Mouse (Mus musculus): ENCODE results near the gene Cdk14.
A peak's percentile ranks its signal among the peaks of the same experiment; 100 is the strongest.

Cdk14 gene

DNA sequence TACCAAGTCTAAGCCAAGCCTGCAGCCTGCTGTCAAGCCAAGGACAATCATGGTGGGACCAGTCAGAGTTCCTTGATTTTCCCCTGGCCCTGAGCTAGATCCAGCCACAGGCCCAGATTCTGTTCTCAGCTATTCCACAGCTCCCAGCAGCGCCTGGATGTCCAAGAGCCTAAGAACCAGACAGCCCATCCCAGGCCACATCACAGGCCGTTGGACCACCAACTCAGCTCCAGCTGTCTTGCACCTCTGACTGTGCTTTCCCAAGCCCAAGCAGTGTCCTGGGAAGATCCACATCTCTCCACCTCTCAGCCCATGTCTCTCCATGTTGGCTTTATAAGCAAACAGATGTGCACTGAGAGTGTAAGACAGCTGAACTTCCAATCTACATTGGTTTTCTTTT lies 114.8 kb downstream of the Cdk14 start:
- no peak for DNase-seq

DNA sequence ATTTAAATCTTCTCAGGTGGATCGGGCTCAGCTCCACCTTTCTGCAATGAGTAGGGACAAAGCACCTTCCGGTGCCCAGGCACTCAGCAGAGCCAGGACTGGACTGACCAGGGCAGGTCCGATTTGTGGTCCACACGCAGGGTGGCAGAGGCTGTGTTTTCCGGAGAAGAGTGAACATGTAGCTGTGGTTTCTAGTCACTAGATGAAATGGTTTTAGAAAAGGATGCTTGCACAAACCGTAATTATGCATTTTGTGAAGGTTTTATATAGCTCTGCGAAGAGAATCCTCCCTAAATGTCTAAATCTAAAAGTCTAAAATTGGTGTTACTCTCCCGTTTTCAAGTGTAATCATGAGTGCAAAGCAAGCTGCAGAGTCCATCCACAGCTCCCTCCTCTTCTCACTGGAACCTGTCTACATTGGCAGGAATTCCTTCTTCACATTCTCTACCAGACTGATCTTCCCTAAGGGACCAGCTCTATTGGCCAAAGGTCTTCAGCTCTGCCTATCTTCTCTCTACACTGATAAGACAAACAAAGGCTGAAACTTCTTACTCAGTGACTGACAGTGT lies 116.9 kb downstream of the Cdk14 start:
- DNase-seq: no peak

DNA sequence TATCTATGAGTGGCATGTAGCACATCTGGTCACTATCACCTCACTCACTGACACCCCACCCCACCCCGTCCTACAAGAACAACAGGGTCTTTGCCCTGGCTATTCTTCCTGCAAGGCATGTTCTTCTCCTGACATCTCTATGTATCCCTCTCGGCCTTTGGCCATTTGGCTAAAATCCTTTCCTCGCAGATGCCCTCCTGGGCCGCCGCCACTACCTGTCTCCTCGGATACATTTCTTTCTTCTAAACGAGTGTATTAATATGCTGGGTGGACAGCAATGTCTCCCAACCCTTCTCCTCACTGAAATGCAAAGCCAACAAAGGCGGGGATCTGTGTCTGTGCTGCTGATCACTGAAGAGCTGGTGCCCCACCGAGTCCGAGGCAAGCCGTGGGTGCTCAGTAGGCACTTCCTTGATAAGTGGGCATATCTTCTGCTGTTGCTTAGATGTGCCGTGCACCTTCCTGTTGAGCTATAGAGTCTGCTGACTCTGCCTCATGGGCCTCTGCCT lies 118.5 kb downstream of the Cdk14 start:
- no peak for DNase-seq

DNA sequence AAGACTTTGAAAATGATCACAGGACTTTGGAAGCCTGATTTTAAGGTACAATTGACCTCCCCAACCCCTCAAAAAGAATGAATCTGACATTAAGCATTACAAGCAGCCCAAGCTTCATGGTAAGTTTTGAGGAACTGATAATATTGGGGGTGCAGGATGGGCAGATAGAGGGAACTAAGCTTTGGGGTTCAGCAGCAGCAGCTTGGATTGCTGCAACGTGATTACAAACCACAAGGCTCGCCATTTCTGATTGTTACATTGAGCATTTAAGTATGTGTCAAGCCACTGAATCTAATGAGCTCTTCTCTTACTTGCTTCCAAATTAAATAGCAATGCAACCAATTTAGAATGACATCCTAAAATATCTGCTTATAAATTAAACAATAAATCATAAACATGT lies 119.1 kb downstream of the Cdk14 start:
- DNase-seq: no peak

DNA sequence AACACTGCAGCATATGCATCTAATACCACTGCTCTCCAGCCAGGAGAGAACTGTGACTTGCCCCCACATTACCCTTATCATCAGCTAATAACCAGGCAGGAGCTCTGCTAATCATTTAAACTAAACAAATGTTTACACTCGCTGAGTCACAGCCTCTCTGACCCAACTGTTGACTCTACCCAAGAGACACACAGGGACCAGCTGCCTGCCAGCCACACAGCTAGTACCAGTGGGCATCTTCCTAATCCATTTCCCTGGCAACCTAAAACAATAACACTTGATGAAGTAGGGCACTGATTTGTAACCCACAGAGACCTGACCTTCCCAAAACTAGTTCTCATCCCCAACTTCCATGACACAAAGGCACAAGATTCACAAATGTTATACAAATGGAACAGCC lies 119.8 kb downstream of the Cdk14 start:
- no peak for DNase-seq

DNA sequence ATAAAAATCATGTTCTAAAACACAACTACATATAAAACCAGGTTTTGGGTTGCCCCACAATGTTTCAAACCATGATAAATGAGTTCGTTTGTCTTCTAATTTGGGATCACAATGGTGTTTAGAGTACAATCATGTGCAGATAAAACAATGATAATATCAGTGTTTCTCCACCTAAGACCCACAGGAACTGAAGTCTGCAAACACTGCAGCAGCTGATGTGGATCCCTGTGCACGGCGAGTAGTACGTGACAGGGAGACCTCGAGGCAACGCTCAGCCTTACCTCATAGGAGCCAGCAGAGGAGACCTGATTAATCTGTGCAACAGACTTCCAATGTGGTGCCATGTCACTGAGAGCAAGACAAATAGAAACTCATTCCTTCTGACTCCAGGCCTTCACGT lies 122.9 kb downstream of the Cdk14 start:
- no peak for DNase-seq

DNA sequence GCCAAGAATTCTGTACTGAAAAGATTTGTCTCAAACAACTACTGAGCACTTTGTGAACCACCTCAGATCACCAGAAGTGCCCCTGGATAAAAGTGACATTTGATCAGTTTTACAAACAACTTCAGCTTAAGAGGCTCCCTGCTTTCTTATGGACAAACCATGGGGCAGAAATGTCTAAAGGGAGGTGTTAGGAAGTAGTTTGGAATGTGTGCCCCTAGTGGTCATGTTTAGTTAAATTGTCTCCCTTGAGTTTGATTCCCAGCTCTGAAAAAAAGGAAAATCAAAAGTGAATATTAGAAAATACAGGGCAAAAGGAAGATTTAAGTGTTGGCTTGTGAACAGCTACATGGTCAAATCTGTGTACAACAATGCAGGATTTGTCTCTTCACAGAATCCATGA lies 123.3 kb downstream of the Cdk14 start:
- no peak for DNase-seq

DNA sequence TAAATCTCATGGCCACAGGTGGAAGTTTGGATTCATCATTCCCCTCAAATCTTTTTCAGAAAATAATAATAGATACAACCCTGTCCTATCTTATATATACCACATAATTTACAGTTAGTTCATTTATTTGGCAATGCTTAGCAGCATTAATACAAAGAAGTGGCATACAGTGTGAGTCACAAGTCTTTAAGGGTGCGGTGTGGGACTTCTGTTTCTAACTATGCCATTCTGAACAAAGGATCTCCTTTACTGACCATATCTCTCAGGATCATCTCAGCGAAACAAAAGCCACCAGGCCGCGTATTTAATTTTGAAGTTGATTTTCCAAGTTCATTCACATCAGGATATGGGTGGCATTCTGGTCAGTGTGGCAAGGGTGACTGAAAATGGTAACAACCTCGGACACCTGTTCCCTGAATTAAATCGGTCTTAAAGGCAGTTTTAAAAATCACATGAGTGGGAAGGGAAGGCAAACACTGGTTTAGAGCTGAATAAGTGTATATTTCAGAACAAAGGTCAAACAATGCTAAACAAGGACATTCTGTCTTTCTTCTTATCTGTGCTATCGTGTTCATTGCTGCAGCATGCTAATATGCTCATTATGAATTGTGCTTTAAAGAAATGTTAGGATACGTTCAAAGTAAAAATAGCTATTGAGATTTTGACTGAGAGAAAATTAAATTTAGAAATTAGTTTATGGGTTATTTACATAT lies 127.1 kb downstream of the Cdk14 start:
- no peak for DNase-seq

DNA sequence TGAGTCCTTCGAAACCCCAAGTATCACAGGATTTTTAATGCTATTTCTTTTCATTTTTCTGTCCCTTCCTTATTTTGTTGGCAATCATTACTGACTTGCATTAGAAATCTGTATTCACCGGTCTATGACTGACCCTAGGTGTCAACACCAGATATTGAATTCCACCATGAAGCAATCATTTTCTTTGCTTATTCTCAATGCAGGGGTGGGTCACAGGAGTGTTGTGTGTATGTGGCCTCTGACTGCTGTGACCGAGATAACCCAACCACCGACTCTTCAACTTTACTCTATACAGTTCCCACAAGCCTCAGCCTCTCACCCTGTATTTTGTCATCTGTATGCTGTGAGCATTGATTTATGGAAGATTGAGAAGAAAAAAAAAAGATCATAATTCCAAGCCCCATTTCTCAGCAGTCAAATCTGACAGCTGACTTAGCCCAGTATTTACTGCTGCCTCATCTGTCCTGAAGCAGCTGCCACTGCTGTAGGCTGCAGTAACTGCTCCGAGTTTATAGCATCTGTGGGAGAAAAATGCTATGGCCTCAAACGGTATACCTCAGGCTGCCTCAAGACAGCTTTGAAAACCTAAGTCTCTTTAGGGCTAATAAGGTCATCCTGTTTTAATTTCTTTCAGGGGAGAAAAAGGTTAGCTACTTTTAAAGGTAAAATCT lies 128.7 kb downstream of the Cdk14 start:
- DNase-seq: no peak

DNA sequence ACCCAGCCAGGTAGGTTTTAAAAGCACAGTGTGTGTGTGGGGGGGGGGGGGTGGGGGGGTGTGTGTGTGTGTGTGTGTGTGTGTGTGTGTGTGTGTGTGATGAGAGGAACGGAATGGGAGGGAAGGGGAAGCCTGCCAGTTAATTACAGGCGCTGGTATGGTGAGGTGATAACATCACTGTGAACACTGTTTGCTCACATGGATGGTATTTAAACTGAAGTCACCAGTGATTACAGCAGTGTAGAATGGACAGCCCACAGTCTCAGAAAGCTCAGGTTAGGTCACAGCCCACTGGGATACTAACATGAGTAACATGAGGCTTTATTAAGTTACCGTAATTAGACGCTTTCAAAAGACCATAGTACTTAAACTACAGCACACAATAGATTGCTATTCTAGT lies 129.4 kb downstream of the Cdk14 start:
- no peak for DNase-seq

DNA sequence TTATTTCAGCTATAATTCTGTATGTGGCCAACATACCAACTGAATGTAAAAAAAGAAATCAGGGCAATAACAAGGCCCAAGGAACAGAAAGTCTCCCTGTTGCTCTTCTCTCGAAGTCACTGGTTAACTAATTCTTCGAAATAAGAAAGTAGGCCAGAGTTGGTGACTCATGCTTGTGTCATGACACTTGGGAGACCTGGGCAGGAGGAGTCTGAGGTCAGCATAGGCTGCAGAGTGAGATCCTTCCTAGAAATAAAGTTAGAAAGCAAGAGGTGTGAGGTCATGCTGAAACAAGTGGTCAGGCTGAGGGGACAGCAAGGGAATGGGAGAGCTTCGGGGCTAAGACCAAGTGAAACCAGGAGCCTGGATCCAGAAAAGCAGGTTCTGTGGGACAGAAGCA lies 134.2 kb downstream of the Cdk14 start:
- no peak for DNase-seq

DNA sequence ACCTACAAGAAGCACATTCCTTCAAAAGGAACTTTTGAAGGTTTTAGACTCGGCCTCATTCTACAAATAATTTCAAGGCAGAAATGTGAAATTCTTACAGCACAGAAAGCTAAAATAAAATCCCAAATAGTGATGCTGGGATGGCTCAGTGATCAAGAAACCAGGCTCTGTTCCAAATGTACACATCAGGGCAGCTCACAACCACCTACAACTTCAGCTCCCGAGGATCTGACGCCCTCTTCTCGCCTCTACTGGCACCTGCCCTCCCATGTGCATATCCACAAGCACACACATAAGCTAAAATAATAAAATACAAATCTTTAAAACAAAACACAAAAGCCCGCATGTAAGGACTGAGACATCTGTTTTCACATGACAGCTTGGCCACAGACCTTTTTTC lies 135.6 kb downstream of the Cdk14 start:
- no peak for DNase-seq

DNA sequence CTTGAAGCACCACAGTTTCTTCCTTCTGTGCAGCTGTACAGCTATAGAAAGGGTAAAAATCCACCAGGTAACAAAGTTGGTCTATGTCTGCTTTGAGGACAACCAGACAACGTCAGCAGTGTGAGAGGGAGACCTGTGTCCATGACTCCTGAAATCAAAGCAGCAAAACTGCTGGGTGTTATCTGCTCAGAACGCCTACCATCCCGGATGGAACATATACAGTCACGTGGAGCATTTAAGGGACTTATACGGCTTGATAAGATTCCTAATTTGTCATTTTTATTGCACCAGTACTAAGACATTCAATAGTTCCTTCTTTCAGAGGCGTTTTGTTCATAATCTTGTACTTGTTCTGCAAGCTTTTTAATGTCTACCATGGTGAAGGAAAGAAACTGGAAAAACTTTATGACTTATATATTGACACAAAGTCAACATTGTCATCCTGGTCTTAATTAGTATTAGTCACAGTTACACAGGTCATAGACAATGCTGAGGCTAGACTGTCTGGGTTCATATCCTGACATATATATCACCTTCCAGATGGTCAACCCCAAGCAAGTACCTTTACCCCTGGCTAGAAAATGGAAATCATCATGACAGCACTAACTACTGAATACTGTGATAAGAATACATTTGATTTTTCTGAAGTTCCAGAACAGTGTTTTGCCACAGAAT lies 136.2 kb downstream of the Cdk14 start:
- DNase-seq: no peak

DNA sequence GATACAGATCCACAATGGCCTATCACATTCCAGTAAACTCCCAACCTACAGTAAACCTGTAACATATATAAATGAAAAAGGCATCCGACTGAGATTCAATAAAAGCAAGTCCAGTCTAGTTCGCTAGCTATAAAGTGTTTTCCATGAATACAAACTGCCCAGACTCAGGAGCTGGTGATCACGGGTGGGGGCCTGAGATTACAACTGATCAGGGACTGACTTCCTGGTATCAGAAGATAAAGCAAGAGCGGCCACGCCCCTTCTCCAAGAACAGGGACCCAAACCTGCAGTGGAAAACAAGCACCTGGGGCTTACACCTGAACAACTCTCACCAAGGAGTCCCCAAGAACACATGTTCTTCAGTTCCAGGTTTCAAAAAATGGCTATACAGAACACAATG lies 137.7 kb downstream of the Cdk14 start:
- DNase-seq: no peak

DNA sequence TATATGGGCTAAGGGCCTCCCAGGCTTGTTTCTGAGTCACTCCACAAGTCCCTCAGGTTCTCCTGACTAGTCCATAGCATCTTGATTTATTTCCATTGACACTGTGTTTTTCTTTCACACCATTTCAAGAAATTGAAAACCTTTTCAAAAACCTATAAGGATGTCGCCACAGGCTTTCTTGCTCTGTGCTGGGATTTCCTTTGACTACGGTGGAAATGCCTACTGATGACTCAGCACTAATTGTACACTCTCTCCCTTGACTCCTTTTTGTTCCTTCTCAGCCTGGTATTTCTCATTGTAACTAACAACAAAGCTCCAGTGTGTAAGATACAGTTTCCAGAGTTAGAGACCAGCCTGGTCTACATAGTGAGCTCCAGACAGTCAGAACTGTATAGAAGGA lies 144.8 kb downstream of the Cdk14 start:
- no peak for DNase-seq

DNA sequence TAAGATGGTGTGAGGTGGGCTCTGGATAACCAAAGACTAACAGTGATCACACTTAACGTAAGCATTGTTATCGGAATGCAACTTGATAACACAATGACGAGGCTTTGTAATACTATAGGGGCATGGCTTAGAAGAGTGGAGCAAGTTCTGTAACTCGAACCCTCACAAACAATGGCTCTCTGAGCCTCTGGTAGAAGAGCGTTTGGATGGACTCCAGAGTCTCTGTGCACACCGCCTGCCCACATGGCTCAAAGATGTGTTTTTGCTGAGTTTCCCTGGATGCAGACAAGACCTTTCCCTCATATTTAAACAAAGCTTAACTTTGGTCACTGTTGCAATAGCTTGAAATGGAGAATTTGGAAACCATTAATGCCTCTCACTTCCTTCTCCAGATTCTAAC lies 145.8 kb downstream of the Cdk14 start:
- DNase-seq: no peak

DNA sequence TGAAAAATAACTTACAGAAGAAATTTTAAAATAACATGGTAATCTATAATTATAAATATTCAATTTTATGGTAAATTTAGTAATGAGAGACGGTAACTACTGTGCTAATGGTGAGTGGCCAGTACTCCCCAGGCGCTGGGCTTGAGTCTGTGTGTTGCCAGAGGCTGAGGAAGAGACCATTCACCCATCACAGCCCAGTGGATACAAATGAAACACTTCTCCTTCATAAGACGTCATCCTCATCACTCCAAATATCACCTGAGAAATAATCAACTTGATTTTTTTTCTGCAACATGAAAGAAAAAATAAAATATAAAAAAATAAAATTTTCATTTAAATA lies 153.4 kb downstream of the Cdk14 start:
- no peak for DNase-seq

DNA sequence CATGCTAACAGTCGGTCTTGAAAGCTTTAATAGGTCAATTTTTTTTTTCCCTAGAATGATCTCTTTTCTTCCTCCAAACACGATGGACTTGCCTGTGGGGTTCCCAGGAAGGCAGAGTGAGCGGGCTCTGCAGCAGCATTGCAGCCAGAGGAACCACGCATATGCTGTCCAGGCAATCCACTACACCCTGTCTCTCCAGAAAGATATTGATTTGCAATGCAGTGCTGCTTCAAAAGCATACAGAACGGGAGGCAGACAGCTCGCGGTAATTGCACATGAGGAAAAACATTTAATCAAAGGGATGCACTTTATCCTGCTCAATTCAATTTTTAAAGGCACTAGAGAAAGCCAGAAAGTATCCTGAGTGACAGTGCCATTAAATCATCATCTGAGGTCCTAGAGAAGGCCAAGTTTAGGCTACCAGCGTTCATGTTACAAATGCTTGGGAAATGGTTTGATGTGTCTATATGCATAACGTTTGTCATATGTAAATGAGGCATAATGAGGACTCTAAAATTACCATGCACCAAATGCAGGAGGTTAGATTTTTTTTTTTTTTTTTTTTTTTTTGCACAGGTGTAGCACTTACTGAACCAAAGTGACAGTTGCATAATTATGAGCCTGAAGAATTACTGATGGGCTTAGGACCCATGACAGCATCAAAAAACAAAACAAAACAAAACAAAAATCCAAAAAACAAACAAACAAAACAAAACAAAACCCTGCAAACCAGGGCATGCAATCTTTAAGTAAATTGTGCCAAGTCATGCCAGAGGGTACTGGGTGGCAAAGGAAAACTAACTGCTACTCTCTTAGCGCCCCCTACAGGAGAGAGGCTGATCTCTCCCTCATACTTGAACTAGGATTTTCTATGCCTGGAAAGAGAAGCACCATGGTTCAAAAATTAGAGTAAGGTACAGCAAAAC lies 154.0 kb downstream of the Cdk14 start:
- DNase-seq: peak in 1 of 2 experiments; percentile 32

DNA sequence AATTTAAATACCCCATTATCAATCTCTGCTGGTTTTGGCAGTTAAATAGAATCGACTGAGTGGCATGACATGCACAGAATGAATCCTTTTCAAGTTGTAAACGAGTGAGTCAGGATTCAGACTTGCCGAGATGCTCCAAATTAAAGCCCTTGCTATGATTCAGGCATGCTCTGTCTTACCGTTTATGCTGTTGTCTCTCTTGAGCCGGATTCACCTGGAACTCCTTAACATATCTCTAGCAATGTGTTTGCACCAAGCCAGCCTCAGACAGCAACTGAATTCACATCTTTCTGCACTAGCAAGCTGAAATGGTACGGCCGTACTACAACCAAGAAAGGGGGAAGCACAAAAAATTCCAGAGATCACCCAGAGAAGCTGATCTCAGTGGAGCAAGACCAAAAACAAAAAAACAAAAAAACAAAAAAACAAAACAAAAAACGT lies 154.7 kb downstream of the Cdk14 start:
- DNase-seq: no peak

DNA sequence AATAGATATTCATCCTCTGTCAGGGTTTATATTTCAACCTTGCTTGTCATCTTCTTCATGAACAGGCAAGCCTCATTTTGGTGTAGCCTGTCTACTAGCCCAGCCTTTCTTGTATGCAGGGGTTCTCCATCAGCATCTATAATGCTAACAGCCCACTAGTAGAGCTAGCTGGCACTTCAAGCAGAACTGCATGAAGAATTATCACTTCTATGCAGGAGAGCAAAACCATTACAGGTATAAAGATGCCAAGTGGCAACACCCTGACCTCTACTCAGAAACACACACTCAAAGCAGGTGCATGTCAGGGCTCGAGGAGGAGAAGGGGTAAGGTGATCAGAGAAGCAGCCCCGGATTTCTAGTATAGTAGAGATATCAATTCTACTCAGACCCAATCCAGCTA lies 155.4 kb downstream of the Cdk14 start:
- DNase-seq: no peak

DNA sequence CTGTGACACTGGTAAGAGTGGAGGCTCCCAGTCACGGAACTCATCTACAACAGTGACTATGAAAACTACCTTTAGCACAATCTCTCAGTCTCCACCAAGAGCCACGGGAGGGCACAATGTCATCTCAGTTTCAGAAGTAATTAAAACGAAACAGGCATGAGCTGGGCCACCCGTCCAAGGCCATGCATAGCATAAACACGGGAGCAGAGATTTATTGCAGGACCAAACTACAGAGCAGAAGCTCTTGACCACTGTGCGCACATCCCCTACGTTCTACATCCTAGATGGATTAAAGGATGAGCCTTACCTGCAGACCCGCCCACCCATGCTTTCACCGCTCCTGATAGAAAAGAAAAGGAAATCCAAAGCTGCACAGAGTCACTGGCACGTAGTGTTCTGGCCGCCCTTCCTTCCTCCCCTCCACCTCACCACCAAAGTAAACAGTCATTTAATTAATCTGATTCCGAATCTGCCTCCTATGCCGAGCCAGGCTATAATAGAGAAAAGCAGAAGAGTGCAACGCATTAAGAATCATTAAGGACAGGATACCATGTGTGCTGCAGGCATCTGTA lies 158.3 kb downstream of the Cdk14 start:
- no peak for DNase-seq
